Mouse (Mus musculus): ENCODE data around the gene Etl4. TPM values are rescaled to one million over a fixed set of nuclear protein-coding genes. Genes with fewer than 3 reads are reported as not detected.

Gene Etl4
- total RNA-seq, 2 experiments from 2014 or later: 68.7 to 98.4 TPM

DNA sequence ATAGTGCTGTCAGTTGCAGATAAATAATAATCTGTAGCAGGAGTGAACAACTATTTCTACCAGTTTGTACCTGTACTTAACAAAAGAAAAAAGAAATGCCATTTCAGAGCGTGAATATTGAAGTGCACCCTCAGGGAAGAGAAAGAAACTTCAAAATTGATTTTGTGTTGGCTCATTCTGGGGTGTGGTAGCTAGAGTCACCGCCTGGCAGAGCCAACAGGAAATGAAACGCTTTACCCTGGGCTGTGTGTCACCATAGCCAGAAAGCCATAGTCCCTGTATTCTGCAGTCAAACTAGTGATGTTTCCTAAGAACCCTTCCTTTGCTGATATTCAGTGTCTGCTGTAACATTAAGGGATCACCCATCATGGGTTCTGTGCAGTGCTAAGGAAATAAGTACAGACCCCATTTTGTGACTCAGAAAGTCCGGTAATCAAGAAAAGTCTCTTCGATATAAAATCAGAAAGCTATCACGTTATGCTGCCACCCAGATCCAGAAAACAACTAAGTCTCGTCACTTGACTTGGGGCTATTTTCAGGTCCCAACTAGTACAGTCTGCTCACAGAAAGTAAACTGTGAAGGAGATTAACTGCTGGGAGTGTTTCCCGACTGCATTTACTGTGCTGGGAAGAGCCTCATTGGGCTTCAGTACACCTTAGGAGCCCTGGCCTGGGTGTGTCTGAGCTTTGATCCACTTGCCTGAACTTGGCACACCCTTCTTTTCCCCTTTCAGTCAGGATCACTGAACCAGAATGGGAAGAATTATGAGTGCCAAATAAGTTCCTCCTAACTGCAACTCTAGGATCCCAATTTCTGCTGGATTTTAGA is 843.9 kb downstream of the Etl4 start:
- no peak for DNase-seq (ENCODE audit: low spot score in 2 of 2)

DNA sequence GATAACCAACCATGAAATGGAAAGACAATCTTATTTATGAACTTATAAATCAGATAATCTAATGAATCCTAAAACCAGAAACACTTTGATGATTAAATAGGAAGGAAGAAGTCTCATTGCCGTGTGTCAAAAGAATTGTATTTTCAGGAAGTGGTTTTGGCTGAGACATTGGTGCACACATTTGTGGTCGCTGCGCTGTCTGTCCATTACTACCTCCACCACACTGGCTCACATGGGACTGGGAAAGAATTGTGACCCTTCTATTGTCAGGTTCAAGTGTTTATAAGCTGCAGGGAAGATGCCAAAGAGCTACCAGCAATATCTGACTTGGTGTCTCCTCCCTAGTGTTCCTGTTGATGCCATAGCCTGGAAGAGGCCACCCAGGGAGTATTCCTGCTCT is 847.4 kb downstream of the Etl4 start:
- no peak for DNase-seq (ENCODE audit: low spot score in 2 of 2)

GRCm38 (mm10) chr2:20759045-20759662 is 849.6 kb downstream of the Etl4 start:
- DNase-seq (ENCODE audit: low spot score in 2 of 2): no peak

DNA sequence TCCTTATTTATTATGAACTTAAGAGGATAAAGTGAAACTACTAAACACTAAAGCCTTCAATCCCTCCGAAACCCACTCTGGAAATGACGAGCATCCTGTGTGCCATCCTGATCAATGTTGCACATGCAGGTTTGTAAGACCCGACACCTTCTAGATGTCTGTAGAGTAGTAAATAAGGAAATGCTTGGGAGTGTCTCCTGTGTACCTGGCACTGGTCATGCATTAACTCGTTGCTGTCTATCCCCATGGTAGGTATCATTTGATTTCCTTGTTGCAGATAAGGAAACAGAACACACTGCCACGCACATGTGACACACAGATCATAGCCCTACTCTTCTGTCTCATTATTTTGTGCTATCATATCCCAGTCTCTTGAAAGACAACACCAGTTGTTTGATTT is 851.7 kb downstream of the Etl4 start:
- DNase-seq (ENCODE audit: low spot score in 2 of 2): no peak

GRCm38 (mm10) chr2:20761751-20762150 is 852.2 kb downstream of the Etl4 start:
- no peak for DNase-seq (ENCODE audit: low spot score in 2 of 2)

- DNase-seq (ENCODE audit: low spot score in 2 of 2): no peak
These were observed 854.1 kb downstream of the Etl4 start for GRCm38 (mm10) chr2:20763511-20764212.

DNA sequence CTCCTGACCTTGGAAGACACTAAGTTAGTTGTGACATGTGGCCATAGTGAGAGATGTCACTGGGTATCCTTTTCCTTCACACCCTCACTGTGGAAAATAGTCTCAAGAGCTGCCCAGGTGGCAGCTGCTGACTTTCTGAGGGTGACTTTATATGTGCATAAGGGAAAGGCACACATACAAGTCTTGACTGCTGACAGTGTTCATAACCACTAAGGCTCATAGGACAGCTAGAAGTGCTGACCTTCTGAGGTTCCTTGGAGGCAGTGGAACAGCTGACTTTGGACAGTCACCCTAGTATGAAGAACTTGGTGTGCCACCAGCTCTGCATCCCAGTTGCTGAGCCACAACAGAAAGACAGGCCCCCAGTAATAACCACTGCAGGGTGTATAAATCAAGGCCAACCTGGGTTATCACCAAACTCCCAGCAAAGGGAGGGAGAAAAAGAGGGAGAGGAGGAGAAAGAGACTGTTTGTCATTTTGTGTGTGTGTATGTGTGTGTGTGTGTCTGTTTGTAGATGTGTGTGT is 855.0 kb downstream of the Etl4 start:
- no peak for DNase-seq (ENCODE audit: low spot score in 2 of 2)

DNA sequence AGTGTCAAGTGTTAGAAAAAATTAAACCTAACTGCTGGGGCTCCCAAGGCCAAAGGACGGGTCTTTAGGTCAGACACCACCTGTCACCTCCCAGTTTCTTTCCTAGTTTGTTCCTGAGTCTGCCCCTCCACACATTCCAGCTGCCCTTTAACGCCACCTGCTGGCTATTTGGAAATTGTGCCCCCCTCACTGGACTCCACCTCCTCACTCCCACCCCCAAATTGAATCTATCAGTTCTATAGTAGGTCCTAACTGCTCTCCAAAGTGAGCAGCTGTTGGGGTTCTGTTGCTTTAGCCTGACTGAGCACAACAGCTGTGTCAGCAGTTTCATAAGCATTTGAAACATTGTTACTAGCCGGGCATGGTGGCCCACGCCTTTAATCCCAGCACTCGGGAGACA is 859.1 kb downstream of the Etl4 start:
- no peak for DNase-seq (ENCODE audit: low spot score in 2 of 2)

DNA sequence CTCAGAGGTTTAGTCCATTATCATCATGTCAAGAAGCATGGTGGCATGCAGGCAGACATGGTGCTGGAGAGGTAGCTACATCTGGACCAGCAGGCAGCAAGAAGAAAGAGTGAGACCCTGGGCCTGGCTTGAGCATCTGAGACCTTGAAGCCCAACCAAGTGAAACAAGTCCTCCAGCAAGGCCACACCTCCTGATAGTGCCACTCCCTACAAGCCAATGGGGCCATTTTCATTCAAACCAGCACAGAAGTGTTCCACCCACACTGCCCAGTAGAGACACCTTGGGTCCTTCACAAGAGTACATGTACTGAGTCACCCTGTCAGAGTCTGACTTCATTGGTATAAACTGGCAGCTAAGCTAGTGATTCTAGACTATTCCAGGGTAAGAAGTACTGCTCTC is 860.6 kb downstream of the Etl4 start:
- no peak for DNase-seq (ENCODE audit: low spot score in 2 of 2)

- DNase-seq (ENCODE audit: low spot score in 2 of 2): no peak
These were observed 864.9 kb downstream of the Etl4 start for GRCm38 (mm10) chr2:20774462-20774861.

GRCm38 (mm10) chr2:20776171-20776704 is 866.7 kb downstream of the Etl4 start:
- DNase-seq (ENCODE audit: low spot score in 2 of 2): no peak

GRCm38 (mm10) chr2:20777931-20778330 is 868.4 kb downstream of the Etl4 start:
- peak in 1 of 2 experiments; percentile 12 for DNase-seq (ENCODE audit: low spot score in 2 of 2)

- DNase-seq (ENCODE audit: low spot score in 2 of 2): no peak
These were observed 870.2 kb downstream of the Etl4 start for GRCm38 (mm10) chr2:20779484-20780381.

DNA sequence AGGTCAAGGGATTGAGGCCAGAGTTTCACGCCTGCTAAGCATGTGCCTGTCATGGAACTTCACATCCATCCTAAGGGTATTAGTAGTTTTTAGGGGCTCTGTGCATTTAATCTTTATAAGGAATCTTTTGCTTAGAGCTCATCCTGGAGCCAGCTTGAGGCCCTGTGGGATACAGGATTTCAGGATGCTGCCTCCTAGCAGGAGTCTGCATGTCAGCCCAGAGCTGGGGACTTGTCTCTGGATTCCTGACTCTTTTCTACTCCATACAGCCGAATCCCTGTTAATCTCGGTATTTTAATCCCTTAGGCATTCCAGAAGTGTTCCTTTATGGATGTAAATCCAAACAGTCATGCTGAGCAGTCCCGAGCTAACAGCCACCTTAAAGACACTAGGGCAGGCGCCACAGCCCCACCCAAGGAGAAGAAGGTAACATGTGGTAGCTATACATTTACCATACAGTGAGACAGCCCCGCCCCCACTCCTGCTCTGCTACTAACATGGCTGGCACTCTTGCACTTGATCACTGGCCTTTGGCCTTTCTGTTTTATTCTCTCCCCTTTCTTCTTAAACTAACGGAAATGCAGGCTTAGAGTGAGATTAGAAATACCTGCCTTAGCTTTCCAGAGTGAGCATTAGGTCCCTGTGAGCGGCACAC is 891.8 kb downstream of the Etl4 start:
- DNase-seq (ENCODE audit: low spot score in 2 of 2): no peak

GRCm38 (mm10) chr2:20811506-20811905 is 901.9 kb downstream of the Etl4 start:
- DNase-seq (ENCODE audit: low spot score in 2 of 2): no peak

DNA sequence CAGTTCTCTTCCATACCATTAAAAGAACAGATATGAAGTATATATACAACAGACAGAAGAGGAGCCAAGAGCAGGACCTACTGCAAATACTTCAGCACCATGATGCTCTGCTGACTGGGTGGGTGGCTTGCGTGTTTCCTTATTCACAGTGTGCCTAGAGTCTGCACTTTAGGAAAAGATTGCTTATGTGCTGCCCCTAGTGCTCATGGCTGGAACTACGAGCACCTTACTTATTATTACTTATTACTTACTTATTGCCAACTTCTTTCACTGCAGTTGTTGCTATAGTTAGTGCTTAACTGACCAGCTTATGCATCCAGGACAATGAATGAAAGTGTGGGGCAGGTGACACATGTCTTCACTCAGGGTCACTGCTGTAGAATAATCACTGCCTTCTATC is 904.4 kb downstream of the Etl4 start:
- no peak for DNase-seq (ENCODE audit: low spot score in 2 of 2)

DNA sequence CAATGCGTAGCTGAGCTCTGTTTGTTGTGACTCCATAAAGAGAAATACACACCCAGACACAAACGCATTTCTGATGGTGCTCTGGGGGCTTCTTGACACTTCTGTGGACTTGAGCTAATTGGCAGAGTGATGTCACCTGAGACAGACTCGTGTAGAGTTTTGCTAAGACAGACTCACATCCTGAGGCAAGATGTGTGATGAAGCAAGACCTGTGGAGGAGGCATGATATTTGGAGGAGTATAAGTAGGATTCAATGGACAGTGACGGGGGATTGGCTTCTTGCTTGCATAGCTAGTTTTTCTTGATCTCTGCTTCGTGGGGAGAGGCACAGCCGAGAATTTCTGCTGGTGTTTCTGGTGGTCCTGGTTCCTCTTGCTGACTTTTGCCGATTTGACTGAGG is 908.6 kb downstream of the Etl4 start:
- DNase-seq (ENCODE audit: low spot score in 2 of 2): no peak

- no peak for DNase-seq (ENCODE audit: low spot score in 2 of 2)
These were observed 916.7 kb downstream of the Etl4 start for GRCm38 (mm10) chr2:20826258-20826657.

DNA sequence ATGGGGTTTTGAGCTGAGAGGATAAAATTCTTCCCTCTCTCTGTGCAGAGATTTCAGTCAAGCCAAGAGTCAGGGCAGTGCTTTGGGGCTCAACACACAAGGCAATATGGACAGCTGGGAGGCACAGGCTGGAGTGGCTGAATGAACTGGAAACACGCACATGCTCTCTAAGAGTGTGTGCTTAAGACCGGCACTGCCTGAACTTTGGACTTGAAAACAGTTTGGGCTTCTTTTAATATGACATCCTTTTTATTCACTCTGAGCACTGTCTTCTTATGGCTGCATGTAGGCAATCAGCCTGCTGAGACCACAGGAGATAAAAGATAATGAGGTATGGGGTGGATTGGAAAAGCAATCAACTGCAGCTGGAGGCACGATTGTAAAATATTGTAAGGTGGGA is 921.3 kb downstream of the Etl4 start:
- no peak for DNase-seq (ENCODE audit: low spot score in 2 of 2)
